Mouse (Mus musculus): ENCODE measurements around the gene Spdef. TPM values are rescaled to one million over a fixed set of nuclear protein-coding genes. Genes with fewer than 3 reads are reported as not detected.

Gene Spdef
- polyA plus RNA-seq, 2 experiments, result 0.52 TPM; not detected in 1

- Histone ChIP-seq H3K4me2 (replicated peaks; ENCODE audit: low read depth, low read length, severe bottlenecking) (peak overlapping the region; percentile 95), H3K9ac (ENCODE audit: low read depth, low read length, severe bottlenecking) (peak overlapping the region; percentile 40), H3K9me3 (ENCODE audit: control insufficient read depth, low read length) (no peaks in the 10 kb centered on the region), H3K27me3 (ENCODE audit: control insufficient read depth, insufficient read depth, low read length) (peaks cover 25% of the 10 kb centered on the region), H3K4me1 (ENCODE audit: control insufficient read depth, insufficient read depth, low read length) (peaks cover 4% of the 10 kb centered on the region), H3K4me3 (replicated peaks; ENCODE audit: low read length) (peak overlapping the region; percentile 45), H3K36me3 (ENCODE audit: control insufficient read depth, insufficient read depth, low read length) (no peaks in the 10 kb centered on the region), H3K27ac (replicated peaks; ENCODE audit: low read depth, low read length) (no peak overlapping the region)
- TF ChIP-seq POLR2A (IDR thresholded peaks at IDR 0.05; ENCODE audit: borderline replicate concordance, extremely low read depth, insufficient read depth, insufficient read length), result no peak
- 1% methylated on average over 42 of the region's 53 CpGs for WGBS
- ATAC-seq (ENCODE audit: low FRiP score, low read depth), result peak; percentile 63; the same call in 1 of the 2 replicates
- DNase-seq (ENCODE audit: low spot score), result peak; percentile 35
These were observed 43.7 kb downstream of the Spdef start for GRCm38 (mm10) chr17:27684886-27685549.

- 41% methylated on average over 11 of the region's 11 CpGs for WGBS
- DNase-seq (ENCODE audit: low spot score), result no peak
- ATAC-seq (ENCODE audit: low FRiP score, low read depth), result no peak
- Histone ChIP-seq H3K4me1 (ENCODE audit: control insufficient read depth, insufficient read depth, low read length) (no peaks in the 10 kb centered on the region), H3K27ac (replicated peaks; ENCODE audit: low read depth, low read length) (no peak overlapping the region), H3K27me3 (ENCODE audit: control insufficient read depth, insufficient read depth, low read length) (no peaks in the 10 kb centered on the region), H3K9ac (ENCODE audit: low read depth, low read length, severe bottlenecking) (no peak overlapping the region), H3K36me3 (ENCODE audit: control insufficient read depth, insufficient read depth, low read length) (no peaks in the 10 kb centered on the region), H3K4me3 (replicated peaks; ENCODE audit: low read length) (no peak overlapping the region), H3K4me2 (replicated peaks; ENCODE audit: low read depth, low read length, severe bottlenecking) (no peak overlapping the region), H3K9me3 (ENCODE audit: control insufficient read depth, low read length) (no peaks in the 10 kb centered on the region)
- TF ChIP-seq POLR2A (IDR thresholded peaks at IDR 0.05; ENCODE audit: borderline replicate concordance, extremely low read depth, insufficient read depth, insufficient read length), result no peak
These were observed 49.6 kb downstream of the Spdef start for GRCm38 (mm10) chr17:27678924-27679813.

- Histone ChIP-seq H3K9me3 (ENCODE audit: control insufficient read depth, low read length) (no peaks in the 10 kb centered on the region), H3K27me3 (ENCODE audit: control insufficient read depth, insufficient read depth, low read length) (no peaks in the 10 kb centered on the region), H3K36me3 (ENCODE audit: control insufficient read depth, insufficient read depth, low read length) (no peaks in the 10 kb centered on the region), H3K4me1 (ENCODE audit: control insufficient read depth, insufficient read depth, low read length) (no peaks in the 10 kb centered on the region), H3K4me3 (replicated peaks; ENCODE audit: low read length) (no peak overlapping the region), H3K4me2 (replicated peaks; ENCODE audit: low read depth, low read length, severe bottlenecking) (no peak overlapping the region), H3K27ac (replicated peaks; ENCODE audit: low read depth, low read length) (no peak overlapping the region), H3K9ac (ENCODE audit: low read depth, low read length, severe bottlenecking) (no peak overlapping the region)
- no peak for ATAC-seq (ENCODE audit: low FRiP score, low read depth)
- no peak for TF ChIP-seq POLR2A (IDR thresholded peaks at IDR 0.05; ENCODE audit: borderline replicate concordance, extremely low read depth, insufficient read depth, insufficient read length)
- no peak for DNase-seq (ENCODE audit: low spot score)
- WGBS, result 74% methylated on average over 5 of the region's 5 CpGs
These were observed 51.0 kb downstream of the Spdef start for GRCm38 (mm10) chr17:27677756-27678155.

GRCm38 (mm10) chr17:27676270-27676669 lies 52.5 kb downstream of the Spdef start:
- ATAC-seq (ENCODE audit: low FRiP score, low read depth) (no peak), DNase-seq (ENCODE audit: low spot score) (no peak)
- H3K27ac ChIP-seq (replicated peaks; ENCODE audit: low read depth, low read length), result no peak overlapping the region
- no peak overlapping the region for H3K4me2 ChIP-seq (replicated peaks; ENCODE audit: low read depth, low read length, severe bottlenecking)
- no peak for TF ChIP-seq POLR2A (IDR thresholded peaks at IDR 0.05; ENCODE audit: borderline replicate concordance, extremely low read depth, insufficient read depth, insufficient read length)
- H3K4me3 ChIP-seq (replicated peaks; ENCODE audit: low read length), result no peak overlapping the region
- H3K4me1 ChIP-seq (ENCODE audit: control insufficient read depth, insufficient read depth, low read length), result no peaks in the 10 kb centered on the region
- no peaks in the 10 kb centered on the region for H3K27me3 ChIP-seq (ENCODE audit: control insufficient read depth, insufficient read depth, low read length)
- no peaks in the 10 kb centered on the region for H3K9me3 ChIP-seq (ENCODE audit: control insufficient read depth, low read length)
- H3K36me3 ChIP-seq (ENCODE audit: control insufficient read depth, insufficient read depth, low read length), result no peaks in the 10 kb centered on the region
- WGBS, result 65% methylated on average over 7 of the region's 7 CpGs
- H3K9ac ChIP-seq (ENCODE audit: low read depth, low read length, severe bottlenecking), result no peak overlapping the region

GRCm38 (mm10) chr17:27675453-27675852 lies 53.3 kb downstream of the Spdef start:
- H3K4me1 ChIP-seq (ENCODE audit: control insufficient read depth, insufficient read depth, low read length), result no peaks in the 10 kb centered on the region
- no peak overlapping the region for H3K27ac ChIP-seq (replicated peaks; ENCODE audit: low read depth, low read length)
- H3K36me3 ChIP-seq (ENCODE audit: control insufficient read depth, insufficient read depth, low read length), result no peaks in the 10 kb centered on the region
- no peak overlapping the region for H3K4me2 ChIP-seq (replicated peaks; ENCODE audit: low read depth, low read length, severe bottlenecking)
- no peak for TF ChIP-seq POLR2A (IDR thresholded peaks at IDR 0.05; ENCODE audit: borderline replicate concordance, extremely low read depth, insufficient read depth, insufficient read length)
- H3K9me3 ChIP-seq (ENCODE audit: control insufficient read depth, low read length), result no peaks in the 10 kb centered on the region
- no peaks in the 10 kb centered on the region for H3K27me3 ChIP-seq (ENCODE audit: control insufficient read depth, insufficient read depth, low read length)
- ATAC-seq (ENCODE audit: low FRiP score, low read depth), result no peak
- H3K4me3 ChIP-seq (replicated peaks; ENCODE audit: low read length), result no peak overlapping the region
- DNase-seq (ENCODE audit: low spot score), result no peak
- no peak overlapping the region for H3K9ac ChIP-seq (ENCODE audit: low read depth, low read length, severe bottlenecking)
- 56% methylated on average over 9 of the region's 9 CpGs for WGBS

Measured in limb, embryonic 14.5 days (tissue).